Mouse (Mus musculus) megakaryocyte-erythroid progenitor cell, adult 5 weeks (primary cell): ENCODE measurements around the gene 2300009A05Rik. TPM values are rescaled to one million over a fixed set of nuclear protein-coding genes. Genes with fewer than 3 reads are reported as not detected.

ENCODE experiments used
- polyA plus RNA-seq: library from polyadenylated mRNA; stranded (reverse); fragments of >175 nt; gene quantifications from 2 replicates; pipeline ENCODE4 v1.2.3, GENCODE M21; 2012

Gene 2300009A05Rik
- 52.7 and 55.8 TPM in 2 replicates for polyA plus RNA-seq

GRCm38 (mm10) chr9:63398611-63399462 lies at the start of gene 2300009A05Rik:
Gene 2300009A05Rik (minus strand): TSS chr9:63399246.

GRCm38 (mm10) chr9:63377270-63378142 lies 21.5 kb downstream of the 2300009A05Rik start, which contains the start of gene Map2k5:
Gene Map2k5 (minus strand): TSS chr9:63377902.

Other genes with a start within 250 kb of the 2300009A05Rik start
- gene Map2k5, start 21.3 kb downstream of the 2300009A05Rik start, polyA plus RNA-seq, result 45.2 and 47.1 TPM in 2 replicates
- gene Iqch, start 203.2 kb upstream of the 2300009A05Rik start, polyA plus RNA-seq, result 0.03 TPM in 1 of 2 replicates, not detected in the other
- 7.1 and 8.6 TPM in 2 replicates for gene Aagab, start 203.4 kb upstream of the 2300009A05Rik start, polyA plus RNA-seq